Mouse (Mus musculus) heart, embryonic 12.5 days (tissue): ENCODE results near the gene Adcy1. TPM values are rescaled to one million over a fixed set of nuclear protein-coding genes. Genes with fewer than 3 reads are reported as not detected.

Experiments used
- ATAC-seq: fragments of 200-750 bp; cut with Nextera tagmentation; 2 replicates; pipeline ENCODE4 v1.8.0; 2017; ENCODE audit warnings: moderate TSS enrichment, moderate library complexity; ENCODE audit not compliant: insufficient number of reproducible peaks, low FRiP score
- H3K27ac ChIP-seq: fragments of 300-500 bp; sonication (generic); 2 replicates; pipeline ENCODE4 v1.5.1; 2016; ENCODE audit warnings: mild to moderate bottlenecking, moderate library complexity; ENCODE audit not compliant: poor library complexity, severe bottlenecking
- H3K27me3 ChIP-seq: fragments of 300-500 bp; sonication (generic); replicated peaks from 2 replicates; pipeline ENCODE4 v1.6.1; 2016; ENCODE audit warnings: mild to moderate bottlenecking, moderate library complexity
- H3K36me3 ChIP-seq: fragments of 300-500 bp; sonication (generic); 2 replicates; pipeline ENCODE4 v1.6.1; 2016; ENCODE audit warnings: mild to moderate bottlenecking, moderate library complexity
- H3K4me1 ChIP-seq: fragments of 300-500 bp; sonication (generic); replicated peaks from 2 replicates; pipeline ENCODE4 v1.6.1; 2016; ENCODE audit warnings: mild to moderate bottlenecking
- H3K4me2 ChIP-seq: fragments of 300-500 bp; sonication (generic); 2 replicates; pipeline ENCODE4 v1.6.1; 2016; ENCODE audit warnings: mild to moderate bottlenecking, moderate library complexity
- H3K4me3 ChIP-seq: fragments of 300-500 bp; sonication (generic); 2 replicates; pipeline ENCODE4 v1.5.1; 2016; ENCODE audit warnings: mild to moderate bottlenecking
- H3K9ac ChIP-seq: fragments of 300-500 bp; sonication (generic); 2 replicates; pipeline ENCODE4 v1.6.1; 2016; ENCODE audit warnings: mild to moderate bottlenecking, moderate library complexity
- H3K9me3 ChIP-seq: fragments of 300-500 bp; sonication (generic); replicated peaks from 2 replicates; pipeline ENCODE4 v1.6.1; 2016; ENCODE audit warnings: mild to moderate bottlenecking, moderate library complexity
- WGBS: fragments of 180-500 bp; shearing (Covaris S2); methylation state at CpG from one replicate; pipeline ENCODE4 v1.1.7; 2016; 5-methylcytosine and 5-hydroxymethylcytosine counted together
- polyA plus RNA-seq: library from polyadenylated mRNA; unstranded; fragments of >200 nt; fragmentation: Nextera tagmentation; extraction: Ambion mirVana; gene quantifications from 2 replicates; pipeline ENCODE4 v1.2.1, GENCODE M21; 2016

The Adcy1 gene
- polyA plus RNA-seq, 1 experiment from 2014 or later, result 1.3 TPM

DNA sequence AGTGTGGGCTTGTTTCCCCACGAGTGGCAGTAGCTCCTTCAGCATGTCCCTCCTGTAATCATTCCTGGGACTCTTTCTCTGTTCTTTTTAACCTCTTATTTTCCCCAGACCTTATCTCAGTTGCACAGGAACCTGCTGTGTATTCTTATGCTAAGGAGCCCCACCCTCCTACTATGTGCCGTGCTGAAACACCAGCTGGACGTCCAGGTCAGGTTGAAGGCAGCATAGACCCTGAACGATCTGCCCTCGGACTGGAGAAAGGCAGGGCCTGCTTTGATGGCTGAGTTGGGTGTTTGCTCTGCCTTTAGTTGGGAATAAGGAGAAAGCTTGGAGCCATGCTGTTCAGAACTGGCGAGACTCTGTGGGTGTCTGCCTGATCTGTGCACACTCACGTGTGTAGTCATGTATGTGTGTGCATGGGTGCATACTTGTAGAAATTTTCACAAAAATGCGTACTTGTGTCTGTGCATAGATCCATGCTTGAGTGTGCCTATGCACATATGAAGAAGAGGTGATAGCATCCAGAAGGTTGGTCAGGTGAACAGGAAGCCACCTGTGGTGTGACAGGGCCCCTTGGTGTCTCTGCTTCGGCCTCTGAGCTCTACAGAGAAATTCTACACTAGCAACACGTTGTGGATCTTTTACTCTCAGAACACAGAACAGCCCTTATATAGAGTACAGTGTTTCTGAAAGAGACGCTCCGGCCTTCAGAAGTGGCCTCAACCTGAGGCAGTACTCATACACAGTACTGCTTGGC, 5.4 kb downstream of the Adcy1 start:
- H3K9me3 ChIP-seq, result no peaks in the 10 kb centered on the region

DNA sequence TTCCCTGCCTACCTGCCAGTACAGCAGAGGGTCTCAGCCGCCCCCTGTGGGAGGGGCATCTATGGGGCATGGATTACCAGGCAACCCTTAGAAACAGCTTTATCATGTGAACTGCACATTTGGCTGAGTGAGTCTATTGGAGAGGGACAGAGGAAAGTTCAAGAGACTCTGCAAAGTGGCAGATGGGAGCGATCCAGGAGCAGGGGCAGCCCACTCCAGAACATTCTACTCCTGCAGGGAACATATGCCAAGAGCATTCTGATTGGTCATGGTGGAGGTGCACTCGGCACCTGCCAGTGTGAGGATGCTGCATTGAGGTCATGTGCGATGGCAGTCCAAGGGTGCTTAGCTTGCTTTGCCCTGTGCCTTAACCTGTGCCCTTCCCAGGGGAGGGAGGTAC, 6.5 kb downstream of the Adcy1 start:
- no peak overlapping the region for H3K27ac ChIP-seq
- no peak for ATAC-seq
- H3K36me3 ChIP-seq, result no peaks in the 10 kb centered on the region
- 84% methylated on average over 4 of the region's 4 CpGs for WGBS
- H3K4me1 ChIP-seq, result peaks cover 16% of the 10 kb centered on the region
- no peak overlapping the region for H3K4me3 ChIP-seq
- H3K4me2 ChIP-seq, result no peak overlapping the region
- H3K9me3 ChIP-seq, result no peaks in the 10 kb centered on the region
- peaks cover 48% of the 10 kb centered on the region for H3K27me3 ChIP-seq
- H3K9ac ChIP-seq, result no peak overlapping the region

More for the DNA sequence above, 5.4 kb downstream of the Adcy1 start:
- ATAC-seq, result no peak
- no peak overlapping the region for H3K9ac ChIP-seq
- 77% methylated on average over 12 of the region's 12 CpGs for WGBS
- no peak overlapping the region for H3K27ac ChIP-seq
- no peak overlapping the region for H3K4me2 ChIP-seq
- peaks cover 26% of the 10 kb centered on the region for H3K4me1 ChIP-seq
- H3K4me3 ChIP-seq, result no peak overlapping the region
- peaks cover 59% of the 10 kb centered on the region for H3K27me3 ChIP-seq
- no peaks in the 10 kb centered on the region for H3K36me3 ChIP-seq

DNA sequence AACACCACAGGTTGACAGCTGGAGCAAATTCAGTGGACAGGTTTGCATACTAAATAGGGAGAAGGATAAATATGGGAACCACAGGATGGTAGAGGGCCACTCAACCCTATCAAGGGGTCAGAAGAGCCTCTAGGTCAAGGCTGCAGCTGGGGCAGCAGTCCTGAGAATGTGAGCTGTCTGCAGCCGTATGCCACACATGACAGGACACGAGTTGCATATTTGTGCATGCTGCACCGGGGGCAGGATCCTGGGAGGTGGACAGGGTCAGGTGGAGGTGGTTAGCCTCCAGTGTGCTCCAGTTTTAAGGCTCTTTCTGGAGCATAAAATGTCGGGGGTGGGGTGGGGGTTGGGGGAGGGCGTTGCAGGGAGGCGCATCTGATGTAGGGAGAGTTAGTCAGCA, 8.3 kb downstream of the Adcy1 start:
- no peaks in the 10 kb centered on the region for H3K9me3 ChIP-seq
- no peaks in the 10 kb centered on the region for H3K36me3 ChIP-seq
- no peak for ATAC-seq
- no peak overlapping the region for H3K4me3 ChIP-seq
- H3K27me3 ChIP-seq, result peaks cover 29% of the 10 kb centered on the region
- no peak overlapping the region for H3K9ac ChIP-seq
- no peak overlapping the region for H3K27ac ChIP-seq
- H3K4me1 ChIP-seq, result peaks cover 14% of the 10 kb centered on the region
- 57% methylated on average over 6 of the region's 6 CpGs for WGBS
- no peak overlapping the region for H3K4me2 ChIP-seq

DNA sequence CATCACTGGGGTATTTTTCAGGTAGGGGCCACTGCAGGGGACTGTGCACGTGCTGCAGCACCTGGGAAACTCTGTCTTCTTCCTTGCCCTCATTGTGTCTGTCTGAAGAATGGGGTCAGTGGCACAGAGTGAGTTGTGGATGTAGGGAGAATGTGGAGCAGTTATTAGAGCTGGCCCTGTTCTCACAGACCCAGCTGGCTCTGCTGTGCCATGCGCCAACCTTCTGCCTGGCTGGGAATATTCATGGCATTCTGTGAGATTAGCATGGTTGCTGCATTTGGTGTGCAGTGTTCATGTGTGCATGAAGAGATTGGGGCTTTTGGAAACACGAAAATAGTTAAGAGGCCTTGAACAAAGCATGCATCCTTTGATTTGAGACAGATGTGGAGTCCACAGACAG, 10.3 kb downstream of the Adcy1 start:
- Histone ChIP-seq H3K36me3 (no peaks in the 10 kb centered on the region), H3K27me3 (peaks cover 12% of the 10 kb centered on the region), H3K4me1 (peaks cover 14% of the 10 kb centered on the region), H3K9me3 (no peaks in the 10 kb centered on the region), H3K4me3 (no peak overlapping the region), H3K9ac (no peak overlapping the region), H3K4me2 (no peak overlapping the region), H3K27ac (no peak overlapping the region)
- WGBS, result 78% methylated on average over 3 of the region's 3 CpGs
- no peak for ATAC-seq

DNA sequence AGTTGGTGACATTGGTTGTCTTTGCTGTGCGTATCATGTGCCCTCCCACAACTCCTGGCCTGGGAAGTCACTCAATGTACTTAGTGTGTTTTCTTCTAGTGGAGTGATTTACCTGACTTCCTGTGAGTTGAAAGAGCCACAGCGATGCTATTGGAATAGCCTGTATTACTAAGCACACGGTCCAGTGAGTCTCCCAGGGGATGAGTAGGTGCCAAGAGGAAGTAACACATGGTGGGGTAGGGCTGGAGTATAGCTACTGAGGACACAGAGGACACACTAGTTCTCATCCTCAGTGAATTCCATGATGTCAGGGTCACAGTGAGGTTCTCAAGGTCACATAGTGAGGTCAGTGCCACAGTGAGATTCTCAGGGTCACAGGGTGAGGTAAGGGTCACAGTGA, 13.2 kb downstream of the Adcy1 start:
- no peaks in the 10 kb centered on the region for H3K36me3 ChIP-seq
- H3K9me3 ChIP-seq, result no peaks in the 10 kb centered on the region
- peaks cover 14% of the 10 kb centered on the region for H3K4me1 ChIP-seq
- no peak overlapping the region for H3K27ac ChIP-seq
- 73% methylated on average over 3 of the region's 3 CpGs for WGBS
- H3K4me2 ChIP-seq, result no peak overlapping the region
- no peak overlapping the region for H3K4me3 ChIP-seq
- H3K27me3 ChIP-seq, result no peaks in the 10 kb centered on the region; the same call in 1 of the 2 replicates
- H3K9ac ChIP-seq, result no peak overlapping the region
- ATAC-seq, result no peak

DNA sequence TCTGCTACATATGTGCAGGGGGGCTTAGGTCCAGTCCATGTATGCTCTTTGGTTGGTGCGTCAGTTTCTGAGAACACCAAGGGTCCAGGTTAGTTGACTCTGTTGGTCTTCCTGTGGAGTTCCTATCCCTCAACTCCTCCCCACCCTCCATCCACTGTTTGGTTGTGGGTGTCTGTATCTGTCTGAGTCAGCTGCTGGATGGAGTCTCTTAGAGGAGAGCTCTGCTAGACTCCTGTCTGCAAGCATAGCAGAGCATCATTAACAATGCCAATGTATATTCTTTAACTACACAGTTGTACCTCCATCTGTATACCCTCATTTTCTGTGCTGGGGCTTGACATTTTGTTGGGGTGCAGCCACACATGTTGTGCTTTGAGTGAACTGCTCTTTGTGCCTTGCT, 18.6 kb downstream of the Adcy1 start:
- ATAC-seq, result no peak
- Histone ChIP-seq H3K36me3 (no peaks in the 10 kb centered on the region), H3K9me3 (no peaks in the 10 kb centered on the region), H3K4me3 (no peak overlapping the region), H3K4me1 (peaks cover 3% of the 10 kb centered on the region; the same call in 1 of the 2 replicates), H3K27me3 (no peaks in the 10 kb centered on the region), H3K4me2 (no peak overlapping the region), H3K27ac (no peak overlapping the region), H3K9ac (no peak overlapping the region)
- WGBS, result 91% methylated on average over 1 of the region's 1 CpGs

DNA sequence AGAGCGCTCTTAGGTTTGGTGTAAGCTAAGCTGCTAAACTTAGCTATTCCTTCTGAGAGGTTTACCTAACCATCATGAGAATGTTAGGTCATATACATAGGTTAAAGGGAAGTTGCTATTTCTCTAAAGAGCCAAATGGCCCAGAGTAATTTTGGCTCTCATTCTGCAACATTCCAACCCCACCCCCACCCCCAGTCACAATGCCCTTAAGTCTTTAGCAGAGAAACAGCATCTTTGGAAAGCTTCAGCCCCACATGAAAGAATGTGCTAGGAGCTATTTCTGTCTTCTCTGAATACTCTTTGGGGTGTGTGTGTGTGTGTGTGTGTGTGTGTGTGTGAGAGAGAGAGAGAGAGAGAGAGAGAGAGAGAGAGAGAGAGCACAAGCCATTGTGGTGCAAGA, 20.6 kb downstream of the Adcy1 start:
- Histone ChIP-seq H3K9me3 (no peaks in the 10 kb centered on the region), H3K27me3 (no peaks in the 10 kb centered on the region), H3K4me2 (no peak overlapping the region), H3K9ac (no peak overlapping the region), H3K27ac (no peak overlapping the region; the same call in 1 of the 2 replicates), H3K4me1 (peaks cover 3% of the 10 kb centered on the region; the same call in 1 of the 2 replicates), H3K36me3 (no peaks in the 10 kb centered on the region), H3K4me3 (no peak overlapping the region)
- no peak for ATAC-seq
- 92% methylated on average over 1 of the region's 1 CpGs for WGBS

DNA sequence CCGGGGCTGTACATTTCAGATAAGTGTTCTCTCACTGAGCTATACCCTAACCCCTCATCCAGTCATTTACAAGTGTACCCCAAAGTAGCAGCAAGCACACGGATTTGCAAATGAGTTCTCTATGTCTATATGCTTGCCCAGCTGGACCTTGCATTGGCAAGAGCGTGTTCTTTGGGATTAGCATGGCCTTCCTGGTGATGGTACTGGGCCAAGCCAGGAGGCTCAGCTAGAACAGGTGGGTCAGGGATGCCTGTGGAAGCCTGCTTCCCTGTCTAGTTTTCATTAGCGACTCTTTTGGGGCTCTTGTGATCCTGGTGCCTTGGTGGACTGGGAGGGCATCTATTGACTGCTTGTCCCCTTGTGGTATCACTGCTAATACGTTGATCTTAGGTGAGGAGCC, 21.9 kb downstream of the Adcy1 start:
- Histone ChIP-seq H3K9me3 (no peaks in the 10 kb centered on the region), H3K27me3 (no peaks in the 10 kb centered on the region), H3K27ac (no peak overlapping the region), H3K36me3 (no peaks in the 10 kb centered on the region), H3K4me1 (peaks cover 3% of the 10 kb centered on the region; the same call in 1 of the 2 replicates), H3K4me3 (no peak overlapping the region), H3K9ac (no peak overlapping the region), H3K4me2 (no peak overlapping the region)
- ATAC-seq, result no peak
- 81% methylated on average over 5 of the region's 5 CpGs for WGBS

DNA sequence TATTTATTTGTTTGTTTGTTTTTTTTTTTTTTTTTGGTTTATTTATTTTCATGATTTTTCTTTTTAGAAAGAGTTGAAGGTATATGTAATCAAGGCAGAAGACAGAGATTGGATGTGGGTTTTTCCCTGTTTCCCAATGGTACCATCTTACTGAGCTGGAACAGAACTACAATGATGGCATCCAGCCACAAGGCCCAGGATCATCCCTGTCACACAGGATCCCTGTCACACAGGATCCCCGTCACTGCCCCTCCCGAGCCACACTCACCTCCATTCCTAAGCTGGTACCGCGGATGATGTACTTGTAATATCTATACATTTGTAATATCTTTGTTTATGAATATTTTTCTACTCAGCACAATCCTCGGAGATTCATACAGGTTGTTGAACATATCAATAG, 27.8 kb downstream of the Adcy1 start:
- Histone ChIP-seq H3K4me3 (no peak overlapping the region), H3K36me3 (no peaks in the 10 kb centered on the region), H3K4me1 (no peaks in the 10 kb centered on the region), H3K27ac (no peak overlapping the region), H3K9ac (no peak overlapping the region), H3K4me2 (no peak overlapping the region), H3K27me3 (no peaks in the 10 kb centered on the region), H3K9me3 (peaks cover 5% of the 10 kb centered on the region; the same call in 1 of the 2 replicates)
- WGBS, result 84% methylated on average over 5 of the region's 5 CpGs
- ATAC-seq, result no peak

DNA sequence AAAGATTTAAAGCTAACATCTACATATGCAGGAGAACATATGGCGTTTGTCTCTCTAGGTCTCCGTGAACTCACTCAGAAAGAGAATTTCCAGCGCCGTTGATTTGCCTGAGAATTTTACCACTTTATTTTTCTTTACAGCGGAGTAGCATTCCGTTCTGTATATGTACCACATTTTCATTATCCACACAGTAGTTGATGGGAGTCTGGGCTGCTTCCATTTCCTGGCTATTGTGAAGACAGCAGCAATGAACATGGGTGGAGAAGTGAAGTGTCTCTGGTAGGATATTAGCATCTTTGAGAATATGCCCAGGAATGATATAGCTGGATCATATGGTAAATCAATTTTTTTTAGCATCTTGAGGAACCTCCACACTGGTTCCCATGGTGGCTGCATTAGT, 31.6 kb downstream of the Adcy1 start:
- Histone ChIP-seq H3K4me1 (0 out of 2 replicates have a peak, but pooled peaks cover 3% of the 10 kb centered on the region), H3K9ac (no peak overlapping the region), H3K27ac (no peak overlapping the region), H3K4me3 (no peak overlapping the region), H3K27me3 (no peaks in the 10 kb centered on the region), H3K4me2 (no peak overlapping the region), H3K36me3 (no peaks in the 10 kb centered on the region), H3K9me3 (peaks cover 5% of the 10 kb centered on the region; the same call in 1 of the 2 replicates)
- 87% methylated on average over 6 of the region's 6 CpGs for WGBS
- no peak for ATAC-seq

DNA sequence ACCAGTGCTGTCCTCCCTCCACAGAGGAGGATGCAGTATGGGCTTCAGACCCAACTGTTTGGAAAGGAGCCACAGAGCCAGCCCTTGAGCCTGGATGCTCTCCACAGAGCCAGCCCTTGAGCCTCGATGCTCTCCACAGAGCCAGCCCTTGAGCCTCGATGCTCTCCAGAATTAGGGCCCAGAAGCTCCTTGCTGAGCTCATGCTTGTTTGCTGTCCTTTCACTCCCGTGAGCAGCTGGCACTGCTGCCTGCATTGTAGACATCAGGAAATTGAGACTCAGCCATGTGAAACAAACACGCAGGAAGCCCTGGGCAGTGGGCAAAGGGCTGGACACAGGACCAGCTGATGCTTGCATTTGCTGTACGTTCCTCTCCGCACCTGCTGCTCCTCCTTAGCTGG, 38.4 kb downstream of the Adcy1 start:
- H3K27me3 ChIP-seq, result no peaks in the 10 kb centered on the region
- H3K9me3 ChIP-seq, result no peaks in the 10 kb centered on the region
- ATAC-seq, result no peak
- H3K4me3 ChIP-seq, result no peak overlapping the region
- WGBS, result 86% methylated on average over 6 of the region's 6 CpGs
- no peak overlapping the region for H3K9ac ChIP-seq
- H3K4me2 ChIP-seq, result no peak overlapping the region
- H3K36me3 ChIP-seq, result no peaks in the 10 kb centered on the region
- H3K27ac ChIP-seq, result no peak overlapping the region
- H3K4me1 ChIP-seq, result 0 out of 2 replicates have a peak, but pooled peaks cover 6% of the 10 kb centered on the region
